Mouse (Mus musculus): ENCODE measurements around the gene Pygo2. TPM values are rescaled to one million over a fixed set of nuclear protein-coding genes. Genes with fewer than 3 reads are reported as not detected.

The Pygo2 gene
- total and polyA plus RNA-seq, 3 experiments: 21.9 to 40.8 (median 29.7) TPM

GRCm38 (mm10) chr3:89417840-89418169, 12.2 kb upstream of the Pygo2 start (continued):
- no peak for TF ChIP-seq UBTF (IDR thresholded peaks at IDR 0.05; ENCODE audit: low read depth, low read length)
- TF ChIP-seq PAX5 (IDR thresholded peaks at IDR 0.05; ENCODE audit: low read length): no peak
- no peak for TF ChIP-seq MYC (IDR thresholded peaks at IDR 0.05; ENCODE audit: low read depth, low read length)
- no peak for TF ChIP-seq SIN3A (IDR thresholded peaks at IDR 0.05; ENCODE audit: low read length)
- peak; percentile 37 for TF ChIP-seq ETS1 (conservative IDR thresholded peaks at IDR 0.05; ENCODE audit: low read depth, low read length)
- TF ChIP-seq ZMIZ1 (IDR thresholded peaks at IDR 0.05; ENCODE audit: low read depth, low read length): no peak
- no peak for TF ChIP-seq POLR2AphosphoS2 (IDR thresholded peaks at IDR 0.05; ENCODE audit: low read depth, low read length)
- TF ChIP-seq KAT2A (IDR thresholded peaks at IDR 0.05; ENCODE audit: insufficient replicate concordance, low read length): no peak
- TF ChIP-seq RCOR1 (conservative IDR thresholded peaks at IDR 0.05; ENCODE audit: low read depth, low read length): 0 out of 2 replicates have a peak, but pooled peaks have one; percentile 45
- TF ChIP-seq SMC3 (IDR thresholded peaks at IDR 0.05; ENCODE audit: low read depth, low read length): no peak
- no peak for TF ChIP-seq POLR2A (IDR thresholded peaks at IDR 0.05; ENCODE audit: low read depth, low read length)
- peak; percentile 37; the same call in 1 of the 2 replicates for TF ChIP-seq CHD1 (IDR thresholded peaks at IDR 0.05; ENCODE audit: low read depth, low read length)
- TF ChIP-seq USF1 (IDR thresholded peaks at IDR 0.05; ENCODE audit: low read depth, low read length): no peak
- TF ChIP-seq USF2 (conservative IDR thresholded peaks at IDR 0.05; ENCODE audit: low read depth, low read length): no peak
- TF ChIP-seq BHLHE40 (IDR thresholded peaks at IDR 0.05; ENCODE audit: low read depth, low read length): 0 out of 2 replicates have a peak, but pooled peaks have one; percentile 57
- TF ChIP-seq ZKSCAN1 (IDR thresholded peaks at IDR 0.05; ENCODE audit: borderline replicate concordance, low read depth, low read length): no peak
- no peak for TF ChIP-seq ELF1 (IDR thresholded peaks at IDR 0.05; ENCODE audit: low read depth, low read length)

- H3K36me3 ChIP-seq (replicated peaks in 1 of 2; ENCODE audit: control insufficient read depth in 1 of 2, insufficient read depth in 1 of 2, low read length in 1 of 2): peaks cover 36 to 48% of the 10 kb centered on the region in 2 experiments
- dilution Hi-C loops (cut with MboI; ENCODE audit: extremely low pct_ligation_motif_present, extremely low pct_unique_long_range_greater_than_20kb, low sequenced_read_pairs) (no loop called here), in situ Hi-C loops (cut with MboI; ENCODE audit: low pct_ligation_motif_present, low pct_unique_long_range_greater_than_20kb, low sequenced_read_pairs) (no loop called here)
- H3K4me2 ChIP-seq (ENCODE audit: insufficient read depth, low read depth, poor library complexity, severe bottlenecking): peak within 1 kb of the TSS; percentile 96
- H3K4me1 ChIP-seq (ENCODE audit: control insufficient read depth in 1 of 2, insufficient read depth in 2 of 2): peaks cover 18 to 47% of the 10 kb centered on the region in 2 experiments
- H3K27ac ChIP-seq (ENCODE audit: insufficient read depth, low read depth): peak within 1 kb of the TSS; percentile 76
- H3K4me3 ChIP-seq (replicated peaks in 1 of 3; ENCODE audit: low read depth in 2 of 3, low read length in 2 of 3, poor library complexity in 1 of 3): peak within 1 kb of the TSS; percentile 69 to 85 (median 81)
- DNase-seq (ENCODE audit: extremely low read depth): peak; percentile 99
- peak within 1 kb of the TSS; percentile 98 for H3K9ac ChIP-seq (ENCODE audit: insufficient read depth, low read depth)
- H3K9me3 ChIP-seq (replicated peaks; ENCODE audit: low read length): peaks cover 8% of the 10 kb centered on the region
- peaks cover 51% of the 10 kb centered on the region for H3K79me2 ChIP-seq (replicated peaks; ENCODE audit: control insufficient read depth, extremely low read depth, insufficient read depth, poor library complexity, severe bottlenecking)
- H3K27me3 ChIP-seq (replicated peaks): no peaks in the 10 kb centered on the region
- TF ChIP-seq MXI1 (IDR thresholded peaks at IDR 0.05; ENCODE audit: low read depth, low read length) (peak; percentile 99), USF2 (conservative IDR thresholded peaks at IDR 0.05; ENCODE audit: low read depth, low read length) (no peak), ZMIZ1 (IDR thresholded peaks at IDR 0.05; ENCODE audit: low read depth, low read length) (peak; percentile 87), PAX5 (IDR thresholded peaks at IDR 0.05; ENCODE audit: low read length) (no peak), SMC3 (IDR thresholded peaks at IDR 0.05; ENCODE audit: low read depth, low read length) (no peak), POLR2AphosphoS2 (IDR thresholded peaks at IDR 0.05; ENCODE audit: low read depth, low read length) (peak; percentile 90), CTCF (conservative IDR thresholded peaks at IDR 0.05 in 1 of 2, IDR thresholded peaks at IDR 0.05 in 1 of 2; ENCODE audit: low read depth in 2 of 2, low read length in 2 of 2) (no peak), TBP (conservative IDR thresholded peaks at IDR 0.05; ENCODE audit: low read depth, low read length) (peak; percentile 42; the same call in 1 of the 2 replicates), RCOR1 (conservative IDR thresholded peaks at IDR 0.05; ENCODE audit: low read depth, low read length) (no peak), TCF12 (IDR thresholded peaks at IDR 0.05; ENCODE audit: low read depth, low read length) (peak; percentile 43; the same call in 1 of the 2 replicates), MAFK (IDR thresholded peaks at IDR 0.05; ENCODE audit: insufficient replicate concordance, low read length) (no peak), USF1 (IDR thresholded peaks at IDR 0.05; ENCODE audit: low read depth, low read length) (no peak), MAX (IDR thresholded peaks at IDR 0.05; ENCODE audit: low read length) (peak; percentile 93), JUN (IDR thresholded peaks at IDR 0.05; ENCODE audit: insufficient read depth, low read depth, low read length) (no peak), JUND (conservative IDR thresholded peaks at IDR 0.05; ENCODE audit: low read depth, low read length) (no peak), EP300 (IDR thresholded peaks at IDR 0.05; ENCODE audit: low read length) (no peak), E2F4 (IDR thresholded peaks at IDR 0.05; ENCODE audit: insufficient replicate concordance, low read depth, low read length) (peak; percentile 87; the same call in 1 of the 2 replicates), SIN3A (IDR thresholded peaks at IDR 0.05; ENCODE audit: low read length) (peak; percentile 98), NRF1 (IDR thresholded peaks at IDR 0.05; ENCODE audit: low read depth, low read length) (peak; percentile 54; the same call in 1 of the 2 replicates), NELFE (IDR thresholded peaks at IDR 0.05; ENCODE audit: low read depth, low read length) (peak; percentile 88), MYC (IDR thresholded peaks at IDR 0.05; ENCODE audit: low read depth, low read length) (peak; percentile 93), MAZ (IDR thresholded peaks at IDR 0.05; ENCODE audit: low read depth, low read length) (no peak), ETS1 (conservative IDR thresholded peaks at IDR 0.05; ENCODE audit: low read depth, low read length) (no peak), ELF1 (IDR thresholded peaks at IDR 0.05; ENCODE audit: low read depth, low read length) (peak; percentile 84), ZKSCAN1 (IDR thresholded peaks at IDR 0.05; ENCODE audit: borderline replicate concordance, low read depth, low read length) (no peak), HCFC1 (IDR thresholded peaks at IDR 0.05; ENCODE audit: low read depth, low read length) (peak; percentile 68), RAD21 (IDR thresholded peaks at IDR 0.05; ENCODE audit: low read depth, low read length) (no peak), ZNF384 (IDR thresholded peaks at IDR 0.05; ENCODE audit: low read depth, low read length) (no peak), KAT2A (IDR thresholded peaks at IDR 0.05; ENCODE audit: insufficient replicate concordance, low read length) (peak; percentile 75; the same call in 1 of the 2 replicates), CHD2 (IDR thresholded peaks at IDR 0.05; ENCODE audit: low read length) (peak; percentile 68)
Measured at GRCm38 (mm10) chr3:89418170-89418860, 11.7 kb upstream of the Pygo2 start, which contains the start of the genes Cks1b and Shc1. Gene Cks1b, minus strand, starts transcription at chr3:89418383. Gene Shc1, plus strand, starts transcription at chr3:89418443.

Data from CH12.LX (cell line).